Mouse (Mus musculus) common myeloid progenitor, adult 5-6 weeks (primary cell): ENCODE data around the gene Scyl1. TPM values are rescaled to one million over a fixed set of nuclear protein-coding genes. Genes with fewer than 3 reads are reported as not detected.

ENCODE experiments used
- ATAC-seq: replicated peaks from 2 replicates; pipeline ENCODE4 v1.8.0; 2016; ENCODE audit warnings: low read depth, mild to moderate bottlenecking, moderate TSS enrichment, inconsistent platforms; ENCODE audit not compliant: poor library complexity, severe bottlenecking
- total RNA-seq: library from RNA; stranded (forward); fragments of 200-1000, 187-1606 nt; gene quantifications from 2 replicates; pipeline ENCODE4 v1.2.3, GENCODE M21; 2017

Scyl1 gene
- total RNA-seq, 1 experiment from 2014 or later: 30.9 TPM

DNA sequence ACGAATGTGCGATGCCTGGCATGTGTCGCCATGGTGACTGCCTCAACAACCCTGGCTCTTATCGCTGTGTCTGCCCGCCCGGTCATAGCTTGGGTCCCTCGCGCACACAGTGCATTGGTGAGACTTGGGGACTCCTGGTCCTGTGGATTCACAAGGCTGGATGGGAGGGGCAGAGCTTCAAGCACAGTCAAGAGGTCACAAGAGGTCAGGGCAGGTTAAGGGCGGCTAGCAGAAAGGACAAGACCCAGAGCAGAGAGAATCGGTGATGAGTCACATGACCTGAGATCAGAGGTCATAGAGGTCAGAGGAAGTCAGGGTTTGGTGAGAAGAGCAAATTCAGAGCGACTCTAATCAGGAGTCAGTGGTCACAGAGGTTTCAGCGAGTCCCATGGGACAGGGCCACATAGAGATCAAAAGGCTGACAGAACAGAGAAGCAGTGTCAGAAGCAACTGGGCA, 24.3 kb downstream of the Scyl1 start:
- ATAC-seq: no peak

DNA sequence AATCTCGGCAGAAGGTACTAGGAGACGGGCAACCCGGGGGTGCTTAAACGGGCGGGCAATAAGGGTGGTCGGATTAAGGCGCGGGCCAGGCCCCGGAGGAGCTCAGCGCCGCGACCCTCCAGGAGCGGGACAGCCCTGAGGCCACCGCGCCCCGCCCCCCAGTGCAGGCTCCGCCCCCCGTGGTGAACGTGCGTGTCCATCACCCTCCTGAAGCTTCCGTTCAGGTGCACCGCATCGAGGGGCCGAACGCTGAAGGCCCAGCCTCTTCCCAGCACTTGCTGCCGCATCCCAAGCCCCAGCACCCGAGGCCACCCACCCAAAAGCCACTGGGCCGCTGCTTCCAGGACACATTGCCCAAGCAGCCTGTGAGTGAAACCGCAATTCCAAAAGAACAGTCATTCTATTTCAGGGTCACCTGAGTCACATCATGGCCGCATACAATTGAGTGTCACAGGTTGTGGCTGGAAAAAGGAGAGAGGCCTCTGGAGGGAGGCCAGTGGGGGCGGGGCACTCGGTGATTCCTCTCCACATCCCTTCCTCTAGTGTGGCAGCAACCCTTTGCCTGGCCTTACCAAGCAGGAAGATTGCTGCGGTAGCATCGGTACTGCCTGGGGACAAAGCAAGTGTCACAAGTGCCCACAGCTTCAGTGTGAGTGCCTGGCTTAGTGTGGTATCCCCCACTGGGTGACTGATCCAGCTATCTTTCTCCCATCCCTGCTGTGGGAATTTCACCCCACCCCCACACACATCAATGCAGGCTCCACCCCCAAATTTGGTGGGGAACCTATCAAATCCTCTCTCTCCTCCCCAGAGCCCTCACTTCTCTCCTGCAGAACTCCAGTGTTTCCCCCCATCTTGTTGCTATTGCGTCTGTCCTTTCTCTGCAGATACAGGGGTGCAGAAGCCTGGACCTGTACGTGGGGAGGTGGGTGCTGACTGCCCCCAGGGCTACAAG, 25.2 kb downstream of the Scyl1 start:
- ATAC-seq: no peak

DNA sequence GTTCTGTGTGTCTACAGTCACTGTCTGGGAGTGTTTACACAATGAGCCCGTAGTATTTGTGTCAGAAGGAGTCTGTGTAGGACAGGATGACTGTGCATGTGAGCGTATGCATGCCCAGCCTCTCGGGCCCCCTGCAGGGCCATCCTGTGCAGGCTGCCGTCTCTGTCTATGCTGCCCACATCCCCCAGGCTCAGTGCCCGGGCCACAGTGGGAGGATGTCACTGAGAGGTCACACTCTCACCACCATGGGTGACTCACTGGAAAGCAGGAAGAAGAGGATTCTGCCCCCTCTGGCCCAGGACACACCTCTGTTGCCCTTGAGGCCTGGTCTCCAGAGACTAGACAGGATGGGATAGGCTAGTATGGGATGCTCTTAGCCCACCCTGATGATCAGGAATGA, 27.6 kb downstream of the Scyl1 start:
- peak; percentile 89 for ATAC-seq

- no peak for ATAC-seq
These were observed 29.0 kb downstream of the Scyl1 start for GRCm38 (mm10) chr19:5742241-5742641.

- ATAC-seq: no peak
These were observed 29.5 kb downstream of the Scyl1 start for GRCm38 (mm10) chr19:5741641-5742240.

GRCm38 (mm10) chr19:5740320-5741317, 30.6 kb downstream of the Scyl1 start, which contains the start of gene Ltbp3:
Gene Ltbp3 (plus strand): TSS chr19:5740904.
- no peak for ATAC-seq

GRCm38 (mm10) chr19:5739446-5739845, 31.8 kb downstream of the Scyl1 start:
- no peak for ATAC-seq

- ATAC-seq: no peak
These were observed 36.9 kb downstream of the Scyl1 start for GRCm38 (mm10) chr19:5734325-5734724.

DNA sequence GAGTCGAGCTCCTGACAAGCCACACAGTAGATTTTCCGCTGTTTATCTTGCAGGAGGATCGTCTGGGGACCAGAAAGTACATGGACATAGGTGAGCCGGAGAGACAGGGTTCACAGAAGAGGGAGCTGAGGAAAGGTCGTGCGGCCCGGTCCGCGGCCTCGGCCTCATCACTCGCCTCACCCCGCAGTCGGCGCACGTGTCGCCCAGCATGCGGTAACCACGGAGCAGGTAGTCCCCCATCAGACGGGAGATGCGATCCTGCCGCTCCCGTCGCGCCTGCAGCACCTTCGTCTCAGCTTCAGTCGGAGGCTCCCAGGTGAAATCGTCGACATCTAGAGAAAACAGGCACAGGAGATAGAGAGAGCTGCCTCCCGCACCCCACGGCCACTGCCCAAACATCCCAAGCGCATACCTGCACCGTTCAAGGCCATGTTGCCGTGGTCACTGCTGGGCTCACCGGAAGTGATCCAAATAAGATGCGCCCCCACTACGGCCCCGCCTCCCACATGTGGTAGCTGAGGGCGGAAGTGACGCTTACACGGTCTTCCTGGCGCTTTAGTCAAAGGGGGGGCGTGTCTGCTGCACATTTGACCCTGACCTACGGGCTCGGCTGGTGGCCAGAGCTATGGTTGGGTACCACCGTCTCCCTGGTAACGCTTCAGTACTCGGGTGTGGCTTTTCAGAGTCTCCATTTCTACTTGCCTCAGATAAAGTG, 39.8 kb downstream of the Scyl1 start:
- ATAC-seq: peak; percentile 71

- ATAC-seq: no peak
These were observed 40.7 kb downstream of the Scyl1 start for GRCm38 (mm10) chr19:5730314-5731186.

GRCm38 (mm10) chr19:5729444-5729815, 41.8 kb downstream of the Scyl1 start, which contains the start of gene Fam89b:
Gene Fam89b (minus strand): TSS chr19:5729653.
- peak; percentile 34 for ATAC-seq

DNA sequence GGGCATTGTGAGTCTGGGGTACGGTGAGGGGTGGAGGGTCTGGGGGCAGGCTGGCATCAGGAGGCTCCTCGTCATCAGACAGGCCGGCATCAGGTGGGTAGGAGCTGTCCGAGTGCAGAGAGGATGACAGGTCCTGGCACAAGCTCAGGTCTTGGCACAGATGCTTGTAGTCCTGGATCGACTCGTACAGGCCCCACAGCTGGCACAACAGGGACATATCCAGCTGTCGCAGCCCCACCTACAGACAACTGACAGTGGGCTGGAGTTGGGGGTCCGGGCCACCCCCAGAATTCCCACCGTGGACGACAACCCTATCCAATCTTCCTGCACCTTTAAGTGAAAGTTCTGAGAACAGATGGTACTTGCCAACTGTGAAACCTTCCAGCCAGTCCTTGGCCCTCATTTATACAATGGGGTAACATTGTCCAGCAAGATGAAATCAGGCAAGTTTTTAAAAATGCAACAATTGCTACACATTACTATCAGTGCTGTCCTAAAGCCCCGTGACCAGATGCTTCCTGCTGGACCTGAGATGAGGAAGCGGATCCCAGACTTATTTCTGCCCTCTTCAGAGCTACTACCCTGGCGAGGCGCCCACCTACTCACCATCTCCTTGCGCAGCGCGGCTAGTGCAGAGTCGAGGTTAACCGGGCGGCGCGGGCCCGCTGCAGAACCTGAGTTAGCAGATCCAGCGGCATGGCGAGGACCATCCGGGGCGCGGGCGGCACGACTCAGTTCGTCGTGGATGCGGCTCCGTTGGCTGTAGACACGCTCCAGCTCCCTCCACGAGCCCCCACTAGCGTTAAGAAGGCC, 42.4 kb downstream of the Scyl1 start:
- ATAC-seq: no peak

GRCm38 (mm10) chr19:5727701-5728100, 43.5 kb downstream of the Scyl1 start:
- peak; percentile 13 for ATAC-seq

DNA sequence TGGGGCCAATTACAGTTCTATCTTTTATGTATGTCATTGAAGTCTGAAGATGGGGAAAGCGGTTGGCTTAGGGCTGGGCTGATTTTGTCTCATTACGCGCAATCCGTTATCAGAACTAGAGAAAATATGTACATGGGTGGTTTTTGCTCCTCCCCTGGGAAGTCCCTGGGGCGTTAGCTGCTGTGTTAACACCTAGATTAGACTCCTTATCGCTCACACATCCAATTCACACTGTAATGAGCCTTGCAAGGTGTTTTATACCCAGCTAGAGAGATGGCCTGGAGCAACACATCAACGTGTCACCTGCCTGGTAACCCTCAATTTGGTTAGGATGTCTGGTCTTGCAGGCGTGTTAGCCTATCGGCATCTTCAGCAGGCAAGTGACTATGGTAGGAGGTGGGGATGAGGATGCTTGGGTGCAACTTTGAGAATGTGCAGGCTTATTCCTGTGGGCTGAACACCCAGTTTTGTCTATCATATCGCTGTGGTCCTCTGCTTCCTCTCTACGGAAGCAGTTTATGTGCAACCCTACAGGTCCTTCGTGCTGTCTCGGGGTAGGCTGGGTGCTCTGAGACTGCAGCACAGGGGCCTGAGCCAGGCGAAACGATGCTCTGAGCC, 44.1 kb downstream of the Scyl1 start:
- ATAC-seq: peak; percentile 2; the same call in 1 of the 2 replicates

- 0 out of 2 replicates have a peak, but pooled peaks have one; percentile 2 for ATAC-seq
These were observed 45.3 kb downstream of the Scyl1 start, which contains the start of gene Ehbp1l1 for GRCm38 (mm10) chr19:5725767-5726515. Gene Ehbp1l1 (minus strand): TSS chr19:5726317.

- ATAC-seq: no peak
These were observed 46.1 kb downstream of the Scyl1 start for GRCm38 (mm10) chr19:5725029-5725707.
